8 mouse cellular contexts compared by ENCODE assay signal in the genomic region with DNA sequence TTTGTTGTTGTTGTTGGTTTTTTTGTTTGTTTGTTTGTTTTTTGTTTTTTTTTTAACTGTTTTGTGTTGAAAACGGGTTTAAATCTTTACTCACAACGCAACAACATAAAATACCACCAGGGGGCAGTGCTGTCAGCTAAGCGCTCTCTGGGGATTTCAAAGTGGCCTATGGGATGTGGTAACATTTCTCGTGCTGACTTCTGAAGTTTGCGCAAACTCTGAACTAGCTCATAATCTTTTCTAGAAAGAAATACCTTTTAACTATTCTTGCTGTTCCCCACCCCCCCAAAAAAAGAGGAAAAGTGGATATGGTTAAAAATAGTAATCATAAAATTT.
A peak's percentile ranks its signal among the peaks of the same experiment; 100 is the strongest.
DNase-seq lines count a peak whose midpoint lies in the region; ATAC-seq and TF ChIP-seq lines count a peak whose summit lies in the region.

No protein-coding gene starts in this region.

- DNase-seq in heart, adult 11 months, result peak; percentile 42
- no peak for DNase-seq in heart, embryonic 10.5 days (ENCODE audit: low spot score)
- DNase-seq in CH12.LX (ENCODE audit: extremely low read depth), result peak; percentile 70
- DNase-seq in brain, embryonic 14.5 days (ENCODE audit: low read depth), result peak; percentile 87
- DNase-seq in left cerebral cortex, adult 2 months (ENCODE audit: extremely low spot score in 1 of 2, low spot score in 2 of 2), result peak; percentile 50 to 65
- peak; percentile 69 for DNase-seq in midbrain, postnatal 0 days (ENCODE audit: low spot score)
- no peak for DNase-seq in MN1 (ENCODE audit: low spot score)

- H3K79me2 ChIP-seq in CH12.LX (replicated peaks; ENCODE audit: control insufficient read depth, extremely low read depth, insufficient read depth, poor library complexity, severe bottlenecking), result no peaks in the 10 kb centered on the region

- 22% methylated on average over 5 of the region's 5 CpGs for WGBS in heart, embryonic 10.5 days
- WGBS in forebrain, embryonic 15.5 days, result 17% methylated on average over 5 of the region's 5 CpGs
- WGBS in midbrain, postnatal 0 days, result 19% methylated on average over 5 of the region's 5 CpGs

- no peak for ATAC-seq in forebrain, embryonic 15.5 days (replicated peaks)
- ATAC-seq in midbrain, postnatal 0 days (ENCODE audit: low FRiP score), result peak; percentile 25; the same call in 1 of the 2 replicates

- TF ChIP-seq EP300 in CH12.LX (IDR thresholded peaks at IDR 0.05; ENCODE audit: low read length), result no peak

- intact Hi-C loops in left cerebral cortex, adult 2 months (cut with DNase I), result loop anchor here (1.0 kb wide), 3 partner anchors 92 to 254 kb away; no protein-coding TSS in a partner anchor

- no peaks in the 10 kb centered on the region for H3K9me3 ChIP-seq in heart, embryonic 10.5 days
- H3K9me3 ChIP-seq in CH12.LX (replicated peaks; ENCODE audit: low read length), result no peaks in the 10 kb centered on the region
- H3K9me3 ChIP-seq in forebrain, embryonic 15.5 days, result no peaks in the 10 kb centered on the region
- H3K9me3 ChIP-seq in midbrain, postnatal 0 days (ENCODE audit: low read length), result no peaks in the 10 kb centered on the region

- TF ChIP-seq RAD21 in CH12.LX (IDR thresholded peaks at IDR 0.05; ENCODE audit: low read depth, low read length), result peak; percentile 62

- dilution Hi-C loops in CH12.LX (cut with MboI; ENCODE audit: extremely low pct_ligation_motif_present, extremely low pct_unique_long_range_greater_than_20kb, low sequenced_read_pairs), result no loop called here

- no peak overlapping the region for H3K27ac ChIP-seq in heart, embryonic 10.5 days
- H3K27ac ChIP-seq in CH12.LX (ENCODE audit: insufficient read depth, low read depth), result no peak overlapping the region
- H3K27ac ChIP-seq in forebrain, embryonic 15.5 days (replicated peaks), result no peak overlapping the region
- no peak overlapping the region for H3K27ac ChIP-seq in left cerebral cortex, adult 2 months
- H3K27ac ChIP-seq in midbrain, postnatal 0 days (ENCODE audit: low read depth, low read length), result no peak overlapping the region

- H3K36me3 ChIP-seq in heart, embryonic 10.5 days, result no peaks in the 10 kb centered on the region
- H3K36me3 ChIP-seq in CH12.LX (replicated peaks in 1 of 2; ENCODE audit: control insufficient read depth in 1 of 2, insufficient read depth in 1 of 2, low read length in 1 of 2), result no peaks in the 10 kb centered on the region
- H3K36me3 ChIP-seq in forebrain, embryonic 15.5 days, result no peaks in the 10 kb centered on the region
- H3K36me3 ChIP-seq in midbrain, postnatal 0 days (ENCODE audit: insufficient read depth, low read length), result no peaks in the 10 kb centered on the region

- no peaks in the 10 kb centered on the region for H3K4me1 ChIP-seq in heart, embryonic 10.5 days
- H3K4me1 ChIP-seq in CH12.LX (ENCODE audit: control insufficient read depth in 1 of 2, insufficient read depth in 2 of 2), result peaks cover 0 to 3% of the 10 kb centered on the region in 2 experiments; a peak in 1 of 4 replicates
- H3K4me1 ChIP-seq in forebrain, embryonic 15.5 days, result peaks cover 6% of the 10 kb centered on the region
- H3K4me1 ChIP-seq in midbrain, postnatal 0 days (ENCODE audit: insufficient read depth, low read length), result no peaks in the 10 kb centered on the region

- no peak overlapping the region for H3K4me3 ChIP-seq in heart, embryonic 10.5 days
- H3K4me3 ChIP-seq in CH12.LX (replicated peaks in 1 of 3; ENCODE audit: low read depth in 2 of 3, low read length in 2 of 3, poor library complexity in 1 of 3), result no peak overlapping the region
- H3K4me3 ChIP-seq in forebrain, embryonic 15.5 days, result no peak overlapping the region
- no peak overlapping the region for H3K4me3 ChIP-seq in left cerebral cortex, adult 2 months
- no peak overlapping the region for H3K4me3 ChIP-seq in midbrain, postnatal 0 days (ENCODE audit: low read depth, low read length)

- in situ Hi-C loops in CH12.LX (cut with MboI; ENCODE audit: low pct_ligation_motif_present, low pct_unique_long_range_greater_than_20kb, low sequenced_read_pairs), result no loop called here

- H3K27me3 ChIP-seq in heart, embryonic 10.5 days (ENCODE audit: insufficient read depth, poor library complexity, severe bottlenecking), result no peaks in the 10 kb centered on the region
- H3K27me3 ChIP-seq in CH12.LX (replicated peaks), result no peaks in the 10 kb centered on the region
- no peaks in the 10 kb centered on the region for H3K27me3 ChIP-seq in forebrain, embryonic 15.5 days
- H3K27me3 ChIP-seq in midbrain, postnatal 0 days (ENCODE audit: insufficient read depth, low read length), result no peaks in the 10 kb centered on the region

- H3K4me2 ChIP-seq in CH12.LX (ENCODE audit: insufficient read depth, low read depth, poor library complexity, severe bottlenecking), result peak overlapping the region; percentile 100; the same call in 1 of the 2 replicates
- H3K4me2 ChIP-seq in forebrain, embryonic 15.5 days (replicated peaks), result peak overlapping the region; percentile 35; the same call in 1 of the 2 replicates
- peak overlapping the region; percentile 45; the same call in 1 of the 2 replicates for H3K4me2 ChIP-seq in midbrain, postnatal 0 days (ENCODE audit: low read depth, low read length, poor library complexity, severe bottlenecking)

- peak; percentile 39 to 76 for TF ChIP-seq CTCF in CH12.LX (conservative IDR thresholded peaks at IDR 0.05 in 1 of 2, IDR thresholded peaks at IDR 0.05 in 1 of 2; ENCODE audit: low read depth in 2 of 2, low read length in 2 of 2)
- TF ChIP-seq CTCF in brain, embryonic 14.5 days (IDR thresholded peaks at IDR 0.05; ENCODE audit: borderline replicate concordance, extremely low read depth, insufficient read depth, insufficient read length), result peak; percentile 73; the same call in 1 of the 2 replicates
- TF ChIP-seq CTCF in left cerebral cortex, adult 2 months (IDR thresholded peaks at IDR 0.05), result peak; percentile 77
- TF ChIP-seq CTCF in midbrain, postnatal 0 days (IDR thresholded peaks at IDR 0.05), result peak; percentile 84

- no peak overlapping the region for H3K9ac ChIP-seq in CH12.LX (ENCODE audit: insufficient read depth, low read depth)
- no peak overlapping the region for H3K9ac ChIP-seq in forebrain, embryonic 15.5 days (replicated peaks)
- H3K9ac ChIP-seq in midbrain, postnatal 0 days (replicated peaks; ENCODE audit: low read length, poor library complexity, severe bottlenecking), result no peak overlapping the region

- TF ChIP-seq POLR2A in CH12.LX (IDR thresholded peaks at IDR 0.05; ENCODE audit: low read depth, low read length), result no peak
- TF ChIP-seq POLR2A in brain, embryonic 14.5 days (IDR thresholded peaks at IDR 0.05; ENCODE audit: borderline replicate concordance, extremely low read depth, insufficient read depth, insufficient read length, poor library complexity, severe bottlenecking), result no peak

TF ChIP-seq in CH12.LX, 34 proteins besides CTCF, POLR2A, EP300 and RAD21:
- peak; percentile 12; the same call in 1 of the 2 replicates for TF ChIP-seq ETS1 (conservative IDR thresholded peaks at IDR 0.05; ENCODE audit: low read depth, low read length)
- peak; percentile 43 for TF ChIP-seq BHLHE40 (IDR thresholded peaks at IDR 0.05; ENCODE audit: low read depth, low read length)
- 0 out of 2 replicates have a peak, but pooled peaks have one; percentile 54 for TF ChIP-seq KAT2A (IDR thresholded peaks at IDR 0.05; ENCODE audit: insufficient replicate concordance, low read length)
- peak; percentile 72 for TF ChIP-seq SMC3 (IDR thresholded peaks at IDR 0.05; ENCODE audit: low read depth, low read length)
- TF ChIP-seq ZNF384 (IDR thresholded peaks at IDR 0.05; ENCODE audit: low read depth, low read length), result no peak
- TF ChIP-seq NELFE (IDR thresholded peaks at IDR 0.05; ENCODE audit: low read depth, low read length), result no peak

Comparison
In these comparisons a context has a peak if more than half of its experiments do, and no peak if none do; other contexts are left out.
1. DNase-seq: peak in heart, adult 11 months (single experiment), CH12.LX (single experiment), brain, embryonic 14.5 days (single experiment), left cerebral cortex, adult 2 months (2 of 2) and midbrain, postnatal 0 days (single experiment); none in heart, embryonic 10.5 days (single experiment) and MN1 (single experiment).
2. H3K4me2 ChIP-seq: peak in every context shown above with its lines; median percentile 100 in CH12.LX; 45 in midbrain, postnatal 0 days; 35 in forebrain, embryonic 15.5 days.
3. Peak in every context shown above with its lines, with median percentiles within 50 percentile points of each other: CTCF ChIP-seq.